Mouse (Mus musculus) frontal cortex, postnatal 14 days (tissue): ENCODE measurements around the gene Sntg2.

Experiments
- DNase-seq, 2 experiments: peaks; one replicate each; pipeline ENCODE4 v3.0.0; 2022; ENCODE audit warnings: low spot score in 2 of 2

Gene Sntg2

GRCm38 (mm10) chr12:30202763-30203162 lies 170.4 kb downstream of the Sntg2 start:
- DNase-seq = no peak

- no peak for DNase-seq
These were observed 172.1 kb downstream of the Sntg2 start for GRCm38 (mm10) chr12:30201031-30201430.

- no peak for DNase-seq
These were observed 172.6 kb downstream of the Sntg2 start for GRCm38 (mm10) chr12:30200621-30201020.

- DNase-seq = peak in 1 of 2 experiments; percentile 40
These were observed 173.4 kb downstream of the Sntg2 start for GRCm38 (mm10) chr12:30199735-30200134.

- no peak for DNase-seq
These were observed 174.9 kb downstream of the Sntg2 start for GRCm38 (mm10) chr12:30198250-30198649.

- no peak for DNase-seq
These were observed 191.5 kb downstream of the Sntg2 start for GRCm38 (mm10) chr12:30181721-30182120.

GRCm38 (mm10) chr12:30179623-30180022 lies 193.6 kb downstream of the Sntg2 start:
- no peak for DNase-seq

- no peak for DNase-seq
These were observed 195.2 kb downstream of the Sntg2 start for GRCm38 (mm10) chr12:30177966-30178365.

GRCm38 (mm10) chr12:30177529-30177928 lies 195.6 kb downstream of the Sntg2 start:
- no peak for DNase-seq

GRCm38 (mm10) chr12:30168491-30168890 lies 204.7 kb downstream of the Sntg2 start:
- DNase-seq = no peak

GRCm38 (mm10) chr12:30164538-30164937 lies 208.6 kb downstream of the Sntg2 start:
- no peak for DNase-seq

- DNase-seq = no peak
These were observed 209.2 kb downstream of the Sntg2 start for GRCm38 (mm10) chr12:30164005-30164404.

- no peak for DNase-seq
These were observed 211.3 kb downstream of the Sntg2 start for GRCm38 (mm10) chr12:30161731-30162406.

- DNase-seq = no peak
These were observed 212.7 kb downstream of the Sntg2 start for GRCm38 (mm10) chr12:30160475-30160874.

GRCm38 (mm10) chr12:30159788-30160187 lies 213.4 kb downstream of the Sntg2 start:
- DNase-seq = no peak

GRCm38 (mm10) chr12:30154079-30154673 lies 219.0 kb downstream of the Sntg2 start:
- no peak for DNase-seq

- no peak for DNase-seq
These were observed 231.1 kb downstream of the Sntg2 start for GRCm38 (mm10) chr12:30142085-30142484.

GRCm38 (mm10) chr12:30132524-30132923 lies 240.7 kb downstream of the Sntg2 start, which contains the start of gene Tpo:
Gene Tpo, minus strand, starts transcription at chr12:30132624.
- no peak for DNase-seq

GRCm38 (mm10) chr12:30129411-30129716 lies 243.8 kb downstream of the Sntg2 start:
- DNase-seq = no peak

- DNase-seq = peak; percentile 52 to 68
These were observed 244.4 kb downstream of the Sntg2 start for GRCm38 (mm10) chr12:30128561-30129410.
